Mouse (Mus musculus): ENCODE measurements at regions not wholly inside any gene's neighbourhood (a gene's known extent, or its start where the extent isn't known, plus 50 kb on each side); places are given as distances from the start of the nearest gene placed in this dataset.

- H3ac ChIP-seq (ENCODE audit: control insufficient read depth, insufficient read length, low read depth), result no peak overlapping the region
- no peaks in the 10 kb centered on the region for H3K79me3 ChIP-seq (ENCODE audit: low read depth)
- TF ChIP-seq MAX (IDR thresholded peaks at IDR 0.05) (no peak), USF1 (IDR thresholded peaks at IDR 0.05; ENCODE audit: low read depth) (no peak), FOSL1 (IDR thresholded peaks at IDR 0.05; ENCODE audit: insufficient read depth, low read length, poor library complexity, severe bottlenecking) (no peak), CTCF (IDR thresholded peaks at IDR 0.05; ENCODE audit: control insufficient read depth, insufficient read depth, insufficient read length) (no peak), CEBPB (IDR thresholded peaks at IDR 0.05; ENCODE audit: low read depth) (no peak), MYOD1 (IDR thresholded peaks at IDR 0.05; ENCODE audit: control insufficient read depth, insufficient read length, low read depth) (no peak), MYOG (IDR thresholded peaks at IDR 0.05; ENCODE audit: control insufficient read depth, extremely low read depth, insufficient read length) (no peak)
- H3K27me3 ChIP-seq (ENCODE audit: control insufficient read depth, insufficient read depth, insufficient read length), result no peaks in the 10 kb centered on the region
- no peaks in the 10 kb centered on the region for H3K79me2 ChIP-seq (ENCODE audit: control insufficient read depth, insufficient read depth)
- no peak overlapping the region for H3K4me3 ChIP-seq (ENCODE audit: insufficient read depth, poor library complexity, severe bottlenecking)
- H3K36me3 ChIP-seq (ENCODE audit: control insufficient read depth, insufficient read depth), result no peaks in the 10 kb centered on the region
These were observed 480.2 kb downstream of the Rnf144b start for GRCm38 (mm10) chr13:47602646-47603045.

DNA sequence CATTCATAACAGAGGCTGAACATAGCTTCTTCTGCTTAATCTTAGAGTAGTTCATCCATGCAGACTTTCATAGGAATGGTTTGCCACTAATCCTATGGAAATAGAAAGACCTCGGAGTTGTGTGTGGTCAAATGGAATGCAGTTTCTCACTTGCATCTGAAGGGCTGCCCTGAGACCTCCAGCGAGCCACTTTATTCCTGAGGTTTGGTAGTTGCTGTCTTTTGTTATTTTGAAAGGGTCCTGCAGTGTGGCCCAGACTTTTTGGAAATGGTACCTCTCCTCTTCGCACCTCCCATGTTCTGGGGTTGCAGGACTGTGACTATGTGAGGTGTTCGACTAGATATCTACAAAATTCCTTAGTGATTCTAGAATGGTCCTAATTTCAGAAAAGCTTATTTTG lies 489.0 kb downstream of the Rnf144b start:
- TF ChIP-seq CEBPB (IDR thresholded peaks at IDR 0.05; ENCODE audit: low read depth) (no peak), FOSL1 (IDR thresholded peaks at IDR 0.05; ENCODE audit: insufficient read depth, low read length, poor library complexity, severe bottlenecking) (no peak), MAX (IDR thresholded peaks at IDR 0.05) (no peak)
- Histone ChIP-seq H3K79me3 (ENCODE audit: low read depth) (no peaks in the 10 kb centered on the region), H3K79me2 (ENCODE audit: control insufficient read depth, insufficient read depth) (no peaks in the 10 kb centered on the region), H3K36me3 (ENCODE audit: control insufficient read depth, insufficient read depth) (no peaks in the 10 kb centered on the region), H3K27me3 (ENCODE audit: control insufficient read depth, insufficient read depth, insufficient read length) (no peaks in the 10 kb centered on the region), H3ac (ENCODE audit: control insufficient read depth, insufficient read length, low read depth) (no peak overlapping the region), H3K4me3 (ENCODE audit: insufficient read depth, poor library complexity, severe bottlenecking) (no peak overlapping the region)

DNA sequence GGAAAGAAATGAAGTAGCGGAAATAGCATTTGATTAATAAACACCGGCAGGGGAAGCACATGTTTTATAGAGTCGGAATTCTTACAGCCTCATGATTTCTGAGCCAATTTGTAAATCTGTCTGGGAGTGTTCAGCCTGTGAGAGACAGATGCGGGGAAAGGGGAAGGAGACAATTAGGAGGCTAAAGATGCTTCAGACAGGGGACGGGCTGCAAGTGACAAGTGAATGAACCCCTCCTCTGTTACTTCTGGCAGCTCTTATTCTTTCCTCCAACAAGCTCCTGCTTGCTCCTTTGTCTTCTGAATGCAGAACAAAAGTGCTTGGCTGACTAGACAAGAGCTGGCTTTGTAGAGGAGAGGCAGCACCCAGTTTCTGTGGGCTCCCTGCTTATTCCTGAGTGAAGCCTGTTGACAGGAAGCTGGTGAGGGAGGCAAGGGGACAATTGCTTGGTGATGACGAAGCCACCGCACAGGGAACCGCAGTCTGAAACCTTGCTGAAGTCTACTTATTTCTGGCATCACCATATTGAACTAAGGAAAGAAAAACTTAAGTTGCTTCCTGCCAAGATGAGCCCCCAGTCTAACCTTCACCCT lies 514.2 kb downstream of the Rnf144b start:
- H3K27me3 ChIP-seq (ENCODE audit: control insufficient read depth, insufficient read depth, insufficient read length), result no peaks in the 10 kb centered on the region
- no peaks in the 10 kb centered on the region for H3K36me3 ChIP-seq (ENCODE audit: control insufficient read depth, insufficient read depth)
- H3K79me2 ChIP-seq (ENCODE audit: control insufficient read depth, insufficient read depth), result no peaks in the 10 kb centered on the region
- H3ac ChIP-seq (ENCODE audit: control insufficient read depth, insufficient read length, low read depth), result no peak overlapping the region
- no peaks in the 10 kb centered on the region for H3K79me3 ChIP-seq (ENCODE audit: low read depth)
- TF ChIP-seq FOSL1 (IDR thresholded peaks at IDR 0.05; ENCODE audit: insufficient read depth, low read length, poor library complexity, severe bottlenecking), result no peak
- no peak overlapping the region for H3K4me3 ChIP-seq (ENCODE audit: insufficient read depth, poor library complexity, severe bottlenecking)

DNA sequence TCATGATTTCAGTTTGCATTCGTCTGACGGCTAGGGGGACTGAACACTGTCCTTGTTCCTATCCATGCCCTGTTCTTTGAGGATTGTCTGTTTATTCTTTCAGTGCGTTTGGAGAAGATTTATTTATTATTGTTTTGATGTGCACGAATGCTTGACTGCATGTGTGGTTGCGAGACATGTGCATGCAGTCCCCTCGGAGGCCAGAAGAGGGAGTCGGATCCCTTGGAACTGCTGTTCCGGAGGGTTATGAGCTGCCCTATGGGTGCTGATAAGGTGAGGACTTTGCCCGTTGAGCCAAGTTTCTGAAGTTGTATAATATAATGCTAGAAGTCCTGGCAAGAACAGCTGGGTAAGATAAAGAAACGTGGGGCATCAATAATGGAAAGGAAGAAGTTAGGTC lies 519.9 kb downstream of the Rnf144b start:
- no peaks in the 10 kb centered on the region for H3K79me3 ChIP-seq (ENCODE audit: low read depth)

GRCm38 (mm10) chr13:47645081-47645480 lies 522.6 kb downstream of the Rnf144b start:
- Histone ChIP-seq H3K27me3 (ENCODE audit: control insufficient read depth, insufficient read depth, insufficient read length) (no peaks in the 10 kb centered on the region), H3K4me3 (ENCODE audit: insufficient read depth, poor library complexity, severe bottlenecking) (no peak overlapping the region), H3K79me2 (ENCODE audit: control insufficient read depth, insufficient read depth) (no peaks in the 10 kb centered on the region), H3K36me3 (ENCODE audit: control insufficient read depth, insufficient read depth) (no peaks in the 10 kb centered on the region), H3K79me3 (ENCODE audit: low read depth) (no peaks in the 10 kb centered on the region), H3ac (ENCODE audit: control insufficient read depth, insufficient read length, low read depth) (no peak overlapping the region)
- TF ChIP-seq MYOG (IDR thresholded peaks at IDR 0.05; ENCODE audit: control insufficient read depth, extremely low read depth, insufficient read length), result no peak
- TF ChIP-seq MAX (IDR thresholded peaks at IDR 0.05), result no peak
- TF ChIP-seq FOSL1 (IDR thresholded peaks at IDR 0.05; ENCODE audit: insufficient read depth, low read length, poor library complexity, severe bottlenecking), result no peak
- no peak for TF ChIP-seq CTCF (IDR thresholded peaks at IDR 0.05; ENCODE audit: control insufficient read depth, insufficient read depth, insufficient read length)
- TF ChIP-seq CEBPB (IDR thresholded peaks at IDR 0.05; ENCODE audit: low read depth), result no peak
- TF ChIP-seq MYOD1 (IDR thresholded peaks at IDR 0.05; ENCODE audit: control insufficient read depth, insufficient read length, low read depth), result no peak
- no peak for TF ChIP-seq USF1 (IDR thresholded peaks at IDR 0.05; ENCODE audit: low read depth)

More for the DNA sequence above, 519.9 kb downstream of the Rnf144b start:
- H3K36me3 ChIP-seq (ENCODE audit: control insufficient read depth, insufficient read depth), result no peaks in the 10 kb centered on the region
- H3K79me2 ChIP-seq (ENCODE audit: control insufficient read depth, insufficient read depth), result no peaks in the 10 kb centered on the region
- H3K4me3 ChIP-seq (ENCODE audit: insufficient read depth, poor library complexity, severe bottlenecking), result no peak overlapping the region
- H3ac ChIP-seq (ENCODE audit: control insufficient read depth, insufficient read length, low read depth), result no peak overlapping the region
- TF ChIP-seq USF1 (IDR thresholded peaks at IDR 0.05; ENCODE audit: low read depth), result no peak
- no peak for TF ChIP-seq CTCF (IDR thresholded peaks at IDR 0.05; ENCODE audit: control insufficient read depth, insufficient read depth, insufficient read length)
- TF ChIP-seq CEBPB (IDR thresholded peaks at IDR 0.05; ENCODE audit: low read depth), result no peak
- TF ChIP-seq FOSL1 (IDR thresholded peaks at IDR 0.05; ENCODE audit: insufficient read depth, low read length, poor library complexity, severe bottlenecking), result no peak
- TF ChIP-seq MYOD1 (IDR thresholded peaks at IDR 0.05; ENCODE audit: control insufficient read depth, insufficient read length, low read depth), result no peak
- TF ChIP-seq MYOG (IDR thresholded peaks at IDR 0.05; ENCODE audit: control insufficient read depth, extremely low read depth, insufficient read length), result no peak
- no peak for TF ChIP-seq MAX (IDR thresholded peaks at IDR 0.05)
- H3K27me3 ChIP-seq (ENCODE audit: control insufficient read depth, insufficient read depth, insufficient read length), result no peaks in the 10 kb centered on the region

- Histone ChIP-seq H3ac (ENCODE audit: control insufficient read depth, insufficient read length, low read depth) (no peak overlapping the region), H3K36me3 (ENCODE audit: control insufficient read depth, insufficient read depth) (no peaks in the 10 kb centered on the region), H3K79me3 (ENCODE audit: low read depth) (no peaks in the 10 kb centered on the region), H3K79me2 (ENCODE audit: control insufficient read depth, insufficient read depth) (no peaks in the 10 kb centered on the region), H3K4me3 (ENCODE audit: insufficient read depth, poor library complexity, severe bottlenecking) (no peak overlapping the region), H3K27me3 (ENCODE audit: control insufficient read depth, insufficient read depth, insufficient read length) (no peaks in the 10 kb centered on the region)
- TF ChIP-seq MYOG (IDR thresholded peaks at IDR 0.05; ENCODE audit: control insufficient read depth, extremely low read depth, insufficient read length) (no peak), MYOD1 (IDR thresholded peaks at IDR 0.05; ENCODE audit: control insufficient read depth, insufficient read length, low read depth) (no peak)
These were observed 525.2 kb downstream of the Rnf144b start for GRCm38 (mm10) chr13:47647693-47648092.

Data from C2C12 (cell line).